Mouse (Mus musculus) heart, embryonic 13.5 days (tissue): ENCODE results near the gene Nap1l1. TPM values are rescaled to one million over a fixed set of nuclear protein-coding genes. Genes with fewer than 3 reads are reported as not detected.

Experiments used
- ATAC-seq: fragments of 200-750 bp; cut with Nextera tagmentation; 2 replicates; pipeline ENCODE4 v1.8.0; 2017; ENCODE audit warnings: moderate TSS enrichment; ENCODE audit not compliant: insufficient number of reproducible peaks, low FRiP score, low TSS enrichment; ENCODE audit errors: extremely low read depth
- H3K27ac ChIP-seq: fragments of 300-500 bp; sonication (generic); replicated peaks from 2 replicates; pipeline ENCODE4 v1.5.1; 2015; ENCODE audit warnings: moderate library complexity, mild to moderate bottlenecking, inconsistent platforms
- H3K27me3 ChIP-seq: fragments of 300-500 bp; sonication (generic); replicated peaks from 2 replicates; pipeline ENCODE4 v1.6.1; 2015; ENCODE audit warnings: mild to moderate bottlenecking, inconsistent platforms
- H3K36me3 ChIP-seq: fragments of 300-500 bp; sonication (generic); 2 replicates; pipeline ENCODE4 v1.6.1; 2015; ENCODE audit warnings: mild to moderate bottlenecking, inconsistent platforms
- H3K4me1 ChIP-seq: fragments of 300-500 bp; sonication (generic); 2 replicates; pipeline ENCODE4 v1.6.1; 2015; ENCODE audit warnings: inconsistent platforms
- H3K4me2 ChIP-seq: fragments of 300-500 bp; sonication (generic); 2 replicates; pipeline ENCODE4 v1.6.1; 2015; ENCODE audit warnings: inconsistent platforms, mild to moderate bottlenecking, moderate library complexity
- H3K4me3 ChIP-seq: fragments of 300-500 bp; sonication (generic); 2 replicates; pipeline ENCODE4 v1.5.1; 2015; ENCODE audit warnings: moderate library complexity, mild to moderate bottlenecking, inconsistent platforms
- H3K9ac ChIP-seq: fragments of 300-500 bp; sonication (generic); 2 replicates; pipeline ENCODE4 v1.6.1; 2015; ENCODE audit warnings: inconsistent platforms, mild to moderate bottlenecking, moderate library complexity
- H3K9me3 ChIP-seq: fragments of 300-500 bp; sonication (generic); 2 replicates; pipeline ENCODE4 v1.6.1; 2016; ENCODE audit warnings: inconsistent platforms
- WGBS: fragments of 180-500 bp; shearing (Covaris S2); methylation state at CpG from one replicate; pipeline ENCODE4 v1.1.7; 2015; ENCODE audit warnings: mixed read lengths; 5-methylcytosine and 5-hydroxymethylcytosine counted together
- polyA plus RNA-seq: library from polyadenylated mRNA; unstranded; fragments of >200 nt; fragmentation: Nextera tagmentation; extraction: Ambion mirVana; gene quantifications from 2 replicates; pipeline ENCODE4 v1.2.1, GENCODE M21; 2015

Nap1l1 gene
- polyA plus RNA-seq, 1 experiment from 2014 or later = 135 TPM

- Histone ChIP-seq H3K4me3 (peak overlapping the region; percentile 94), H3K4me1 (peaks cover 69% of the 10 kb centered on the region), H3K9me3 (no peaks in the 10 kb centered on the region), H3K27ac (peak overlapping the region; percentile 97), H3K27me3 (no peaks in the 10 kb centered on the region), H3K9ac (peak overlapping the region; percentile 94), H3K36me3 (no peaks in the 10 kb centered on the region), H3K4me2 (peak overlapping the region; percentile 86)
- under 1% methylated on average over 23 of the region's 23 CpGs for WGBS
- ATAC-seq = no peak
These were observed 34.0 kb downstream of the Nap1l1 start for GRCm38 (mm10) chr10:111506926-111507459.

- Histone ChIP-seq H3K27me3 (no peaks in the 10 kb centered on the region), H3K9me3 (no peaks in the 10 kb centered on the region), H3K4me1 (peaks cover 74% of the 10 kb centered on the region), H3K9ac (peak overlapping the region; percentile 94), H3K27ac (peak overlapping the region; percentile 97), H3K4me3 (peak overlapping the region; percentile 94), H3K4me2 (peak overlapping the region; percentile 86), H3K36me3 (no peaks in the 10 kb centered on the region)
- under 1% methylated on average over 38 of the region's 38 CpGs for WGBS
- no peak for ATAC-seq
These were observed 34.6 kb downstream of the Nap1l1 start for GRCm38 (mm10) chr10:111507460-111508211.

- 8% methylated on average over 7 of the region's 7 CpGs for WGBS
- H3K36me3 ChIP-seq = no peaks in the 10 kb centered on the region
- H3K9me3 ChIP-seq = no peaks in the 10 kb centered on the region
- peak overlapping the region; percentile 97 for H3K27ac ChIP-seq
- peak overlapping the region; percentile 86 for H3K4me2 ChIP-seq
- ATAC-seq = no peak
- peak overlapping the region; percentile 94 for H3K4me3 ChIP-seq
- H3K9ac ChIP-seq = peak overlapping the region; percentile 94
- H3K27me3 ChIP-seq = no peaks in the 10 kb centered on the region
- peaks cover 68% of the 10 kb centered on the region for H3K4me1 ChIP-seq
These were observed 35.5 kb downstream of the Nap1l1 start for GRCm38 (mm10) chr10:111508324-111509080.

- WGBS = 34% methylated on average over 8 of the region's 8 CpGs
- ATAC-seq = no peak
- peak overlapping the region; percentile 29; the same call in 1 of the 2 replicates for H3K27ac ChIP-seq
These were observed 36.2 kb downstream of the Nap1l1 start for GRCm38 (mm10) chr10:111509103-111509784.

GRCm38 (mm10) chr10:111509981-111510380, 37.0 kb downstream of the Nap1l1 start:
- no peak for ATAC-seq
- Histone ChIP-seq H3K9ac (no peak overlapping the region), H3K27ac (no peak overlapping the region), H3K4me1 (peaks cover 56% of the 10 kb centered on the region), H3K9me3 (no peaks in the 10 kb centered on the region), H3K36me3 (no peaks in the 10 kb centered on the region), H3K4me3 (no peak overlapping the region), H3K4me2 (peak overlapping the region; percentile 86), H3K27me3 (no peaks in the 10 kb centered on the region)
- WGBS = 64% methylated on average over 7 of the region's 7 CpGs

More at GRCm38 (mm10) chr10:111509103-111509784, 36.2 kb downstream of the Nap1l1 start:
- H3K36me3 ChIP-seq = no peaks in the 10 kb centered on the region
- H3K27me3 ChIP-seq = no peaks in the 10 kb centered on the region
- peaks cover 60% of the 10 kb centered on the region for H3K4me1 ChIP-seq
- peak overlapping the region; percentile 94 for H3K4me3 ChIP-seq
- peak overlapping the region; percentile 94 for H3K9ac ChIP-seq
- peak overlapping the region; percentile 86 for H3K4me2 ChIP-seq
- H3K9me3 ChIP-seq = no peaks in the 10 kb centered on the region

- ATAC-seq = no peak
- no peaks in the 10 kb centered on the region for H3K36me3 ChIP-seq
These were observed 37.8 kb downstream of the Nap1l1 start for GRCm38 (mm10) chr10:111510798-111511197.

GRCm38 (mm10) chr10:111512036-111512568, 39.1 kb downstream of the Nap1l1 start:
- H3K4me3 ChIP-seq = no peak overlapping the region
- no peaks in the 10 kb centered on the region for H3K9me3 ChIP-seq
- H3K36me3 ChIP-seq = no peaks in the 10 kb centered on the region
- H3K9ac ChIP-seq = no peak overlapping the region
- WGBS = 66% methylated on average over 10 of the region's 10 CpGs
- peaks cover 67% of the 10 kb centered on the region for H3K4me1 ChIP-seq
- no peak overlapping the region for H3K4me2 ChIP-seq
- H3K27ac ChIP-seq = no peak overlapping the region
- no peak for ATAC-seq
- no peaks in the 10 kb centered on the region for H3K27me3 ChIP-seq

More at GRCm38 (mm10) chr10:111510798-111511197, 37.8 kb downstream of the Nap1l1 start:
- Histone ChIP-seq H3K4me3 (no peak overlapping the region), H3K27ac (0 out of 2 replicates have a peak overlapping the region, but pooled peaks have one; percentile 39), H3K4me1 (peaks cover 56% of the 10 kb centered on the region), H3K4me2 (no peak overlapping the region), H3K27me3 (no peaks in the 10 kb centered on the region), H3K9me3 (no peaks in the 10 kb centered on the region), H3K9ac (no peak overlapping the region)
- WGBS = 42% methylated on average over 7 of the region's 7 CpGs

- peaks cover 63% of the 10 kb centered on the region for H3K4me1 ChIP-seq
- 83% methylated on average over 5 of the region's 5 CpGs for WGBS
- ATAC-seq = no peak
These were observed 41.4 kb downstream of the Nap1l1 start for GRCm38 (mm10) chr10:111514282-111514885.

GRCm38 (mm10) chr10:111515071-111516010, 42.3 kb downstream of the Nap1l1 start:
- no peak overlapping the region for H3K27ac ChIP-seq
- no peak overlapping the region for H3K4me3 ChIP-seq
- no peak overlapping the region for H3K9ac ChIP-seq
- no peaks in the 10 kb centered on the region for H3K36me3 ChIP-seq
- no peak for ATAC-seq
- peak overlapping the region; percentile 3; the same call in 1 of the 2 replicates for H3K4me2 ChIP-seq
- H3K9me3 ChIP-seq = no peaks in the 10 kb centered on the region
- no peaks in the 10 kb centered on the region for H3K27me3 ChIP-seq
- H3K4me1 ChIP-seq = peaks cover 63% of the 10 kb centered on the region
- 71% methylated on average over 17 of the region's 17 CpGs for WGBS

More at GRCm38 (mm10) chr10:111514282-111514885, 41.4 kb downstream of the Nap1l1 start:
- Histone ChIP-seq H3K4me3 (no peak overlapping the region), H3K9me3 (no peaks in the 10 kb centered on the region), H3K27ac (no peak overlapping the region), H3K27me3 (no peaks in the 10 kb centered on the region), H3K9ac (no peak overlapping the region), H3K36me3 (no peaks in the 10 kb centered on the region), H3K4me2 (no peak overlapping the region)
